Mouse (Mus musculus): ENCODE results near the gene Slc26a11. TPM values are rescaled to one million over a fixed set of nuclear protein-coding genes. Genes with fewer than 3 reads are reported as not detected.

Gene Slc26a11
- polyA plus RNA-seq, 1 experiment from 2014 or later = 6.0 TPM

- no peak overlapping the region for H3K9ac ChIP-seq
- no peak overlapping the region for H3K27ac ChIP-seq
- H3K27me3 ChIP-seq (ENCODE audit: control insufficient read depth, insufficient read depth, low read length) = no peaks in the 10 kb centered on the region; the same call in 1 of the 2 replicates
- ATAC-seq (ENCODE audit: low FRiP score) = no peak
- H3K4me3 ChIP-seq (replicated peaks; ENCODE audit: low read length) = no peak overlapping the region
- DNase-seq (ENCODE audit: low spot score) = no peak
- H3K4me2 ChIP-seq (replicated peaks) = no peak overlapping the region
- no peaks in the 10 kb centered on the region for H3K36me3 ChIP-seq (replicated peaks; ENCODE audit: control insufficient read depth, insufficient read depth)
- WGBS = 69% methylated on average over 1 of the region's 1 CpGs
- no peaks in the 10 kb centered on the region for H3K4me1 ChIP-seq (replicated peaks; ENCODE audit: control insufficient read depth, insufficient read depth, low read length)
- H3K9me3 ChIP-seq (ENCODE audit: control insufficient read depth, low read length) = no peaks in the 10 kb centered on the region
These were observed 30.3 kb upstream of the Slc26a11 start for GRCm38 (mm10) chr11:119325068-119325467.

- ATAC-seq (ENCODE audit: low FRiP score) = no peak
- Histone ChIP-seq H3K36me3 (replicated peaks; ENCODE audit: control insufficient read depth, insufficient read depth) (no peaks in the 10 kb centered on the region), H3K9me3 (ENCODE audit: control insufficient read depth, low read length) (no peaks in the 10 kb centered on the region), H3K27me3 (ENCODE audit: control insufficient read depth, insufficient read depth, low read length) (no peaks in the 10 kb centered on the region; the same call in 1 of the 2 replicates), H3K4me3 (replicated peaks; ENCODE audit: low read length) (no peak overlapping the region), H3K9ac (no peak overlapping the region), H3K4me2 (replicated peaks) (no peak overlapping the region), H3K4me1 (replicated peaks; ENCODE audit: control insufficient read depth, insufficient read depth, low read length) (no peaks in the 10 kb centered on the region), H3K27ac (no peak overlapping the region)
- DNase-seq (ENCODE audit: low spot score) = no peak
- 76% methylated on average over 4 of the region's 4 CpGs for WGBS
These were observed 24.8 kb upstream of the Slc26a11 start for GRCm38 (mm10) chr11:119330592-119330991.

- H3K36me3 ChIP-seq (replicated peaks; ENCODE audit: control insufficient read depth, insufficient read depth) = no peaks in the 10 kb centered on the region
- H3K9me3 ChIP-seq (ENCODE audit: control insufficient read depth, low read length) = no peaks in the 10 kb centered on the region
- H3K9ac ChIP-seq = no peak overlapping the region
- WGBS = 52% methylated on average over 3 of the region's 3 CpGs
- H3K27ac ChIP-seq = no peak overlapping the region
- no peaks in the 10 kb centered on the region; the same call in 1 of the 2 replicates for H3K27me3 ChIP-seq (ENCODE audit: control insufficient read depth, insufficient read depth, low read length)
- no peak for DNase-seq (ENCODE audit: low spot score)
- H3K4me1 ChIP-seq (replicated peaks; ENCODE audit: control insufficient read depth, insufficient read depth, low read length) = no peaks in the 10 kb centered on the region
- no peak for ATAC-seq (ENCODE audit: low FRiP score)
- H3K4me2 ChIP-seq (replicated peaks) = no peak overlapping the region
- H3K4me3 ChIP-seq (replicated peaks; ENCODE audit: low read length) = no peak overlapping the region
These were observed 23.4 kb upstream of the Slc26a11 start for GRCm38 (mm10) chr11:119331970-119332369.

GRCm38 (mm10) chr11:119338271-119339059, 16.9 kb upstream of the Slc26a11 start:
- DNase-seq (ENCODE audit: low spot score) (no peak), ATAC-seq (ENCODE audit: low FRiP score) (no peak)
- Histone ChIP-seq H3K27me3 (ENCODE audit: control insufficient read depth, insufficient read depth, low read length) (no peaks in the 10 kb centered on the region), H3K4me3 (replicated peaks; ENCODE audit: low read length) (no peak overlapping the region), H3K36me3 (replicated peaks; ENCODE audit: control insufficient read depth, insufficient read depth) (no peaks in the 10 kb centered on the region), H3K27ac (no peak overlapping the region), H3K4me2 (replicated peaks) (no peak overlapping the region), H3K4me1 (replicated peaks; ENCODE audit: control insufficient read depth, insufficient read depth, low read length) (no peaks in the 10 kb centered on the region), H3K9me3 (ENCODE audit: control insufficient read depth, low read length) (no peaks in the 10 kb centered on the region), H3K9ac (no peak overlapping the region)
- WGBS = 83% methylated on average over 10 of the region's 10 CpGs

- WGBS = 48% methylated on average over 5 of the region's 5 CpGs
- DNase-seq (ENCODE audit: low spot score) (no peak), ATAC-seq (ENCODE audit: low FRiP score) (no peak)
- no peaks in the 10 kb centered on the region for H3K9me3 ChIP-seq (ENCODE audit: control insufficient read depth, low read length)
- no peaks in the 10 kb centered on the region for H3K27me3 ChIP-seq (ENCODE audit: control insufficient read depth, insufficient read depth, low read length)
- no peak overlapping the region for H3K9ac ChIP-seq
- no peak overlapping the region for H3K27ac ChIP-seq
- no peak overlapping the region for H3K4me2 ChIP-seq (replicated peaks)
- H3K4me1 ChIP-seq (replicated peaks; ENCODE audit: control insufficient read depth, insufficient read depth, low read length) = no peaks in the 10 kb centered on the region
- H3K4me3 ChIP-seq (replicated peaks; ENCODE audit: low read length) = no peak overlapping the region
- H3K36me3 ChIP-seq (replicated peaks; ENCODE audit: control insufficient read depth, insufficient read depth) = no peaks in the 10 kb centered on the region
These were observed 16.2 kb upstream of the Slc26a11 start for GRCm38 (mm10) chr11:119339179-119339578.

- peak; percentile 89 for DNase-seq (ENCODE audit: low spot score)
- no peaks in the 10 kb centered on the region for H3K36me3 ChIP-seq (replicated peaks; ENCODE audit: control insufficient read depth, insufficient read depth)
- no peak overlapping the region for H3K4me3 ChIP-seq (replicated peaks; ENCODE audit: low read length)
- no peak; the same call in 1 of the 2 replicates for ATAC-seq (ENCODE audit: low FRiP score)
- no peaks in the 10 kb centered on the region for H3K4me1 ChIP-seq (replicated peaks; ENCODE audit: control insufficient read depth, insufficient read depth, low read length)
- WGBS = 10% methylated on average over 5 of the region's 5 CpGs
- no peak overlapping the region for H3K27ac ChIP-seq
- H3K4me2 ChIP-seq (replicated peaks) = no peak overlapping the region
- H3K27me3 ChIP-seq (ENCODE audit: control insufficient read depth, insufficient read depth, low read length) = no peaks in the 10 kb centered on the region
- no peak overlapping the region for H3K9ac ChIP-seq
- no peaks in the 10 kb centered on the region for H3K9me3 ChIP-seq (ENCODE audit: control insufficient read depth, low read length)
These were observed 15.7 kb upstream of the Slc26a11 start for GRCm38 (mm10) chr11:119339637-119340036.

- 84% methylated on average over 8 of the region's 8 CpGs for WGBS
- ATAC-seq (ENCODE audit: low FRiP score) (no peak), DNase-seq (ENCODE audit: low spot score) (no peak)
- H3K9ac ChIP-seq = no peak overlapping the region
- no peak overlapping the region for H3K4me3 ChIP-seq (replicated peaks; ENCODE audit: low read length)
- H3K27me3 ChIP-seq (ENCODE audit: control insufficient read depth, insufficient read depth, low read length) = no peaks in the 10 kb centered on the region
- H3K9me3 ChIP-seq (ENCODE audit: control insufficient read depth, low read length) = no peaks in the 10 kb centered on the region
- H3K36me3 ChIP-seq (replicated peaks; ENCODE audit: control insufficient read depth, insufficient read depth) = no peaks in the 10 kb centered on the region
- no peaks in the 10 kb centered on the region for H3K4me1 ChIP-seq (replicated peaks; ENCODE audit: control insufficient read depth, insufficient read depth, low read length)
- H3K4me2 ChIP-seq (replicated peaks) = no peak overlapping the region
- H3K27ac ChIP-seq = no peak overlapping the region
These were observed 11.2 kb upstream of the Slc26a11 start for GRCm38 (mm10) chr11:119344178-119344577.

GRCm38 (mm10) chr11:119344865-119345264, 10.5 kb upstream of the Slc26a11 start:
- no peak overlapping the region for H3K27ac ChIP-seq
- ATAC-seq (ENCODE audit: low FRiP score) = no peak
- H3K27me3 ChIP-seq (ENCODE audit: control insufficient read depth, insufficient read depth, low read length) = no peaks in the 10 kb centered on the region
- H3K9ac ChIP-seq = no peak overlapping the region
- no peaks in the 10 kb centered on the region for H3K36me3 ChIP-seq (replicated peaks; ENCODE audit: control insufficient read depth, insufficient read depth)
- H3K4me1 ChIP-seq (replicated peaks; ENCODE audit: control insufficient read depth, insufficient read depth, low read length) = no peaks in the 10 kb centered on the region
- 74% methylated on average over 6 of the region's 6 CpGs for WGBS
- H3K4me3 ChIP-seq (replicated peaks; ENCODE audit: low read length) = no peak overlapping the region
- no peaks in the 10 kb centered on the region for H3K9me3 ChIP-seq (ENCODE audit: control insufficient read depth, low read length)
- H3K4me2 ChIP-seq (replicated peaks) = no peak overlapping the region
- no peak for DNase-seq (ENCODE audit: low spot score)

GRCm38 (mm10) chr11:119347125-119347524, 8.2 kb upstream of the Slc26a11 start:
- Histone ChIP-seq H3K9me3 (ENCODE audit: control insufficient read depth, low read length) (no peaks in the 10 kb centered on the region), H3K27me3 (ENCODE audit: control insufficient read depth, insufficient read depth, low read length) (no peaks in the 10 kb centered on the region), H3K9ac (no peak overlapping the region), H3K27ac (no peak overlapping the region), H3K4me3 (replicated peaks; ENCODE audit: low read length) (no peak overlapping the region), H3K4me2 (replicated peaks) (no peak overlapping the region), H3K36me3 (replicated peaks; ENCODE audit: control insufficient read depth, insufficient read depth) (no peaks in the 10 kb centered on the region), H3K4me1 (replicated peaks; ENCODE audit: control insufficient read depth, insufficient read depth, low read length) (no peaks in the 10 kb centered on the region)
- no peak for ATAC-seq (ENCODE audit: low FRiP score)
- 91% methylated on average over 4 of the region's 4 CpGs for WGBS
- DNase-seq (ENCODE audit: low spot score) = no peak

Measured in hindbrain, embryonic 14.5 days (tissue).